Mouse (Mus musculus): ENCODE data around the gene Gli3. TPM values are rescaled to one million over a fixed set of nuclear protein-coding genes. Genes with fewer than 3 reads are reported as not detected.

Gli3 gene
- polyA plus RNA-seq, 1 experiment from 2014 or later: 1.7 TPM

- ATAC-seq: no peak
- H3K4me3 ChIP-seq: no peak overlapping the region
- no peak overlapping the region for H3K9ac ChIP-seq
- H3K36me3 ChIP-seq: no peaks in the 10 kb centered on the region
- no peak overlapping the region for H3K27ac ChIP-seq
- no peaks in the 10 kb centered on the region for H3K4me1 ChIP-seq
- H3K27me3 ChIP-seq (replicated peaks): no peaks in the 10 kb centered on the region
- no peaks in the 10 kb centered on the region for H3K9me3 ChIP-seq (replicated peaks)
- H3K4me2 ChIP-seq: no peak overlapping the region
- WGBS (ENCODE audit: insufficient replicate concordance): 82% methylated on average over 4 of the region's 4 CpGs
Measured at GRCm38 (mm10) chr13:15714331-15714725, 251.3 kb downstream of the Gli3 start.

- Histone ChIP-seq H3K27me3 (replicated peaks) (no peaks in the 10 kb centered on the region), H3K4me3 (no peak overlapping the region), H3K36me3 (no peaks in the 10 kb centered on the region), H3K4me1 (no peaks in the 10 kb centered on the region), H3K9me3 (replicated peaks) (no peaks in the 10 kb centered on the region), H3K4me2 (no peak overlapping the region), H3K9ac (no peak overlapping the region), H3K27ac (no peak overlapping the region)
- 49% methylated on average over 8 of the region's 8 CpGs for WGBS (ENCODE audit: insufficient replicate concordance)
- ATAC-seq: no peak
Measured at GRCm38 (mm10) chr13:15714726-15715437, 251.8 kb downstream of the Gli3 start.

- no peaks in the 10 kb centered on the region for H3K27me3 ChIP-seq (replicated peaks)
- ATAC-seq: no peak
- WGBS (ENCODE audit: insufficient replicate concordance): 70% methylated on average over 1 of the region's 1 CpGs
- H3K4me2 ChIP-seq: no peak overlapping the region
- H3K4me1 ChIP-seq: no peaks in the 10 kb centered on the region
- H3K27ac ChIP-seq: no peak overlapping the region
- no peak overlapping the region for H3K4me3 ChIP-seq
- no peaks in the 10 kb centered on the region for H3K9me3 ChIP-seq (replicated peaks)
- no peak overlapping the region for H3K9ac ChIP-seq
- H3K36me3 ChIP-seq: no peaks in the 10 kb centered on the region
Measured at GRCm38 (mm10) chr13:15721446-15721845, 258.4 kb downstream of the Gli3 start.

- H3K4me2 ChIP-seq: no peak overlapping the region
- no peak overlapping the region for H3K27ac ChIP-seq
- H3K9ac ChIP-seq: no peak overlapping the region
- no peaks in the 10 kb centered on the region for H3K9me3 ChIP-seq (replicated peaks)
- H3K4me3 ChIP-seq: no peak overlapping the region
- WGBS (ENCODE audit: insufficient replicate concordance): 59% methylated on average over 1 of the region's 1 CpGs
- H3K4me1 ChIP-seq: no peaks in the 10 kb centered on the region
- H3K27me3 ChIP-seq (replicated peaks): no peaks in the 10 kb centered on the region
- no peaks in the 10 kb centered on the region for H3K36me3 ChIP-seq
- no peak for ATAC-seq
Measured at GRCm38 (mm10) chr13:15722766-15723379, 259.8 kb downstream of the Gli3 start.

- Histone ChIP-seq H3K9me3 (replicated peaks) (no peaks in the 10 kb centered on the region), H3K4me3 (no peak overlapping the region), H3K9ac (no peak overlapping the region), H3K27ac (no peak overlapping the region), H3K4me1 (no peaks in the 10 kb centered on the region), H3K4me2 (no peak overlapping the region), H3K36me3 (no peaks in the 10 kb centered on the region), H3K27me3 (replicated peaks) (no peaks in the 10 kb centered on the region)
- WGBS (ENCODE audit: insufficient replicate concordance): 73% methylated on average over 10 of the region's 10 CpGs
- no peak for ATAC-seq
Measured at GRCm38 (mm10) chr13:15724723-15725122, 261.7 kb downstream of the Gli3 start.

- Histone ChIP-seq H3K9me3 (replicated peaks) (no peaks in the 10 kb centered on the region), H3K27ac (no peak overlapping the region), H3K4me2 (no peak overlapping the region), H3K27me3 (replicated peaks) (no peaks in the 10 kb centered on the region), H3K9ac (no peak overlapping the region), H3K4me3 (no peak overlapping the region), H3K4me1 (no peaks in the 10 kb centered on the region), H3K36me3 (no peaks in the 10 kb centered on the region)
- 75% methylated on average over 1 of the region's 1 CpGs for WGBS (ENCODE audit: insufficient replicate concordance)
- ATAC-seq: no peak
Measured at GRCm38 (mm10) chr13:15741771-15742170, 278.7 kb downstream of the Gli3 start.

GRCm38 (mm10) chr13:15742308-15742707, 279.3 kb downstream of the Gli3 start:
- Histone ChIP-seq H3K27ac (no peak overlapping the region), H3K9ac (no peak overlapping the region), H3K9me3 (replicated peaks) (no peaks in the 10 kb centered on the region), H3K27me3 (replicated peaks) (no peaks in the 10 kb centered on the region), H3K4me3 (no peak overlapping the region), H3K36me3 (no peaks in the 10 kb centered on the region), H3K4me2 (no peak overlapping the region), H3K4me1 (no peaks in the 10 kb centered on the region)
- WGBS (ENCODE audit: insufficient replicate concordance): 61% methylated on average over 3 of the region's 3 CpGs
- ATAC-seq: no peak

- ATAC-seq: no peak
- no peaks in the 10 kb centered on the region for H3K27me3 ChIP-seq (replicated peaks)
- H3K4me1 ChIP-seq: no peaks in the 10 kb centered on the region
- WGBS (ENCODE audit: insufficient replicate concordance): 47% methylated on average over 4 of the region's 4 CpGs
- no peaks in the 10 kb centered on the region for H3K9me3 ChIP-seq (replicated peaks)
- no peak overlapping the region for H3K4me2 ChIP-seq
- H3K4me3 ChIP-seq: no peak overlapping the region
- H3K27ac ChIP-seq: no peak overlapping the region
- no peak overlapping the region for H3K9ac ChIP-seq
- H3K36me3 ChIP-seq: no peaks in the 10 kb centered on the region
Measured at GRCm38 (mm10) chr13:15742777-15743176, 279.7 kb downstream of the Gli3 start.

- H3K4me1 ChIP-seq: peaks cover 14% of the 10 kb centered on the region
- H3K9me3 ChIP-seq (replicated peaks): no peaks in the 10 kb centered on the region
- H3K36me3 ChIP-seq: no peaks in the 10 kb centered on the region
- no peaks in the 10 kb centered on the region; the same call in 1 of the 2 replicates for H3K27me3 ChIP-seq (replicated peaks)
- 4% methylated on average over 38 of the region's 38 CpGs for WGBS (ENCODE audit: insufficient replicate concordance)
- ATAC-seq: peak; percentile 67; the same call in 1 of the 2 replicates
- no peak overlapping the region; the same call in 1 of the 2 replicates for H3K9ac ChIP-seq
- H3K4me2 ChIP-seq: peak overlapping the region; percentile 67
- no peak overlapping the region for H3K27ac ChIP-seq
- peak overlapping the region; percentile 31 for H3K4me3 ChIP-seq
Measured at GRCm38 (mm10) chr13:15758835-15759632, 296.0 kb downstream of the Gli3 start.

GRCm38 (mm10) chr13:15759633-15760441, 296.8 kb downstream of the Gli3 start:
- 10% methylated on average over 10 of the region's 10 CpGs for WGBS (ENCODE audit: insufficient replicate concordance)
- H3K9ac ChIP-seq: no peak overlapping the region; the same call in 1 of the 2 replicates
- peak; percentile 72 for ATAC-seq
- H3K36me3 ChIP-seq: no peaks in the 10 kb centered on the region
- H3K4me3 ChIP-seq: peak overlapping the region; percentile 31
- H3K4me1 ChIP-seq: peaks cover 14% of the 10 kb centered on the region
- H3K9me3 ChIP-seq (replicated peaks): no peaks in the 10 kb centered on the region
- no peak overlapping the region for H3K27ac ChIP-seq
- no peaks in the 10 kb centered on the region; the same call in 1 of the 2 replicates for H3K27me3 ChIP-seq (replicated peaks)
- H3K4me2 ChIP-seq: peak overlapping the region; percentile 67

GRCm38 (mm10) chr13:15762291-15762690, 299.3 kb downstream of the Gli3 start:
- H3K9ac ChIP-seq: no peak overlapping the region
- no peak overlapping the region for H3K27ac ChIP-seq
- peaks cover 14% of the 10 kb centered on the region for H3K4me1 ChIP-seq
- H3K36me3 ChIP-seq: no peaks in the 10 kb centered on the region
- WGBS (ENCODE audit: insufficient replicate concordance): 84% methylated on average over 4 of the region's 4 CpGs
- H3K4me2 ChIP-seq: no peak overlapping the region
- no peaks in the 10 kb centered on the region for H3K9me3 ChIP-seq (replicated peaks)
- H3K27me3 ChIP-seq (replicated peaks): no peaks in the 10 kb centered on the region; the same call in 1 of the 2 replicates
- no peak for ATAC-seq
- H3K4me3 ChIP-seq: no peak overlapping the region
